Mouse (Mus musculus) embryo, embryonic 11.5 days (tissue): ENCODE data around the gene Umad1.

Experiments
- DNase-seq: peaks from one replicate; pipeline ENCODE4 v3.0.0-alpha.2; 2012; ENCODE audit warnings: low read depth, low spot score

Gene Umad1

GRCm38 (mm10) chr6:8368198-8368864 lies 109.2 kb downstream of the Umad1 start:
- no peak for DNase-seq

GRCm38 (mm10) chr6:8370624-8371023 lies 111.5 kb downstream of the Umad1 start:
- no peak for DNase-seq

- DNase-seq: no peak
Observed at GRCm38 (mm10) chr6:8373051-8373450, 114.0 kb downstream of the Umad1 start.

GRCm38 (mm10) chr6:8373851-8374250 lies 114.8 kb downstream of the Umad1 start:
- no peak for DNase-seq

GRCm38 (mm10) chr6:8374290-8374689 lies 115.2 kb downstream of the Umad1 start:
- DNase-seq: no peak

DNA sequence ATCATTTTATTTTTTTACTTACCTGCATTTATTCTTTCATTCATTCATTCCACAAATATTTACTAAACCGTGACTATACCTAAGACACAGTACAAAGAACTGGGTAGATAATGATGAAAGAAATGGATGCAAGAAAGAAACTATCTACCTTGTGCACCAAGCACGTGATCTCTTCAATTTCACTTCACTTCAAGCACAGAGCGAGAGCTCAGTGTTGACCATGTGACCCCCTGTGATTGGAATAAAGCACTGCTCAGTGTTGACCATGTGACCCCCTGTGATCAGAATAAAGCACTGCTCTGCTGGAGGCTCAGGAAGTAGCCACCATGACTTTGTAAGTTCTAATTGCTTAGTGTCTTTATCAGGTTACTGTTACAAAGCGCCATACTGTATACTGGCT lies 115.6 kb downstream of the Umad1 start:
- no peak for DNase-seq

- DNase-seq: no peak
Observed at GRCm38 (mm10) chr6:8376351-8376750, 117.3 kb downstream of the Umad1 start.

DNA sequence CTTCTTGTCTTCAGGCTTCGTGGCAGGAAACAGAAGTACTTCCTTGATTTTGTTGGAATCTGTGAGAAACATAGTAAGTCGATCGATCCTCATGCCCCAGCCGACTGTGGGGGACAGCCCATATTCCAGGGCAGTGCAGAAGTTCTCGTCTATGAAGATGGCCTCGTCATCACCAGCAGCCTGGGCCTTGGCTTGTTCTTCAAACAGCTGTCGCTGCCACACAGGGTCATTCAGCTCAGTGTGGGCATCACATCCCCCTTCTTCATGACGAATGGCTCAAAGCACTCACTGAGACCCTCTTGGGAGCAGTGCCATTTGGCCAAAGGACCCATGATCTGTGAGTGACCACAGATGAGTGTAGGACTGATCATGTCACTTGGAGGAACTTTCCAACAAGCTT lies 118.6 kb downstream of the Umad1 start:
- no peak for DNase-seq

GRCm38 (mm10) chr6:8389307-8389706 lies 130.2 kb downstream of the Umad1 start:
- no peak for DNase-seq

DNA sequence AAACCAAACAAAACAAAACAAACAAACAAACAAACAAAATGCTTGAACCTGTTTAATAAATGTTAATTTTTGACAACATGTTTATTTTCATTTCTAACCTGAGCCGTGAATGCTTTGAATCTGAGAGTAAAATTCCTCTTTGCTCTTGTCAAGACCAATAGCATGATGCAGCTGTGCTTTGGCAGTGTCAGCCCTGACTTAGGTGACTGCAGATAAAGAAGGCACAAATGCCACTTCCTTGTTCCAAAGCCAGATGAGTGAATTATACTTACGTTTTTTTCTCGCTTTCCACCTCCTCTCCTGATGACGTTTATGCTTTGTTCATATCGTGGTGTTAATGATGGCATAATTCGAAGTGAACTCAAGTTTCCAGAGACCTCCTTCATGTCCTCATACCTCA lies 131.2 kb downstream of the Umad1 start:
- no peak for DNase-seq

DNA sequence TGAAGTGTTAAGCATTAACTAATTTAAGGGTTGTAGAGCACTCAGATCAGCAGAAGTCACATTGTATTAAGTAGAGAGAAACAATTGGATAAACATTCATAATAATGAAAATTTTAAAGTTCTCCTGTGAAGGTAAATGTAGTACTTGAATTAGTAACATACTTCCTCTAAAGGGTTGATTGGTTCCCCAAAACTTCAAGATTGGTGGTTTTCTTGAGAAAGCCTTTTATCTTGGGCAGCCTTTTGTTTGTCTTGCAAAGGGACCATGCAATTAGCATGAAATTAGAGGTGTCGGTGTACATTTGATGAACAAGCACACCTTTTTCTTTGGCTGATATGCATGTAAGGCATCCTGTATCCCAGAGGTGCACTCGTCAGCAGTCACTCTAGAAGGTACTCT lies 131.8 kb downstream of the Umad1 start:
- no peak for DNase-seq

GRCm38 (mm10) chr6:8393029-8393428 lies 133.9 kb downstream of the Umad1 start:
- no peak for DNase-seq

- no peak for DNase-seq
Observed at GRCm38 (mm10) chr6:8394044-8394443, 135.0 kb downstream of the Umad1 start.

GRCm38 (mm10) chr6:8395061-8395460 lies 136.0 kb downstream of the Umad1 start:
- DNase-seq: no peak

GRCm38 (mm10) chr6:8397252-8397651 lies 138.2 kb downstream of the Umad1 start:
- no peak for DNase-seq

- no peak for DNase-seq
Observed at GRCm38 (mm10) chr6:8399710-8400109, 140.6 kb downstream of the Umad1 start.

- DNase-seq: no peak
Observed at GRCm38 (mm10) chr6:8403127-8403526, 144.0 kb downstream of the Umad1 start.

GRCm38 (mm10) chr6:8405844-8406243 lies 146.8 kb downstream of the Umad1 start:
- DNase-seq: no peak

DNA sequence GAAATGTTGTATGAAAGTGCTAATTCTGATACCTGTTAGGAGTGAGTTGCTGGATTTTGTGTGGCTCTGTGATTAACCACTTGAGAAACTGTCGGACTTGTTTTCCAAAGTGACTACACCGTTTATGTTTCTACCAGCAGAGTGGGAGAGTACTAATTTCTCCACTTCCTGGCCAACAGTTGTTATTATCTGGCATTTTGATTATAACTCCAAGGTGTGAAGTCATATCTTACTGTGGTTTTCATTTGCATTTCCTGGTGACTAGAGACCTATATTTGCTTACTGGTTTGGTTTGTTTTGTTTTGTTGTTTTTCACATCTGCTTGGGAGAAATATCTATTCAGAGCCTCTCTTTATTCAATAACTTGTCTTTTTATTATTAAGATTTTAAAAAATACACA lies 149.2 kb downstream of the Umad1 start:
- no peak for DNase-seq

DNA sequence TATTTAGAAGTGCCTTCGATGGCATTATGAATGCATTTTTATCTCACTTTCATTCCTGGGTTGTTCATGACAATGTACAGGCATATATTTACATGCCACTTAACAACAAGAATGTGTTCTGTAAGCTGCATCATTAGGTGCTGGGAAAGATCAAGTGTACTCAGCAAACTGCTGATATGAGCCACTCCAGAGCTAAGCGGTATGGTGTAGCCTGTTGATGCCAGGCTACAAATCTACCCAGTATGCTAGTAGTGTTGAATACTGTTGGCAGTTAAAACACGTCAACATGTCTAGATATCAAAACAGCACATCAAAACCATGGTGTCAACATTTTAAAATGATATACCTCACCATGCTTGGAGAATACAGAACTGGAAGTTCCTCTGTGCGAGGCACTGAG lies 150.8 kb downstream of the Umad1 start:
- DNase-seq: no peak

- DNase-seq: no peak
Observed at GRCm38 (mm10) chr6:8412845-8413598, 153.9 kb downstream of the Umad1 start.

- DNase-seq: no peak
Observed at GRCm38 (mm10) chr6:8414020-8414419, 154.9 kb downstream of the Umad1 start.

GRCm38 (mm10) chr6:8415823-8416222 lies 156.7 kb downstream of the Umad1 start:
- no peak for DNase-seq
